10 mouse cellular contexts compared by ENCODE assay signal in genomic region chr12:83286496-83287492, GRCm38 (mm10).
DNase-seq lines count a peak whose midpoint lies in the region; ATAC-seq and TF ChIP-seq lines count a peak whose summit lies in the region.
"Had no signal": no experiment of that assay in that cellular context is flagged by ENCODE, and none has a peak within 500 bp of the region (broad histone marks: within the 10 kb centered on the region; RNA-seq: fewer than 3 reads in every experiment).

No protein-coding gene starts in this region.

- 0 out of 2 replicates have a peak overlapping the region, but pooled peaks have one; percentile 24 for H3K9ac ChIP-seq in heart, embryonic 13.5 days
- no peak overlapping the region for H3K9ac ChIP-seq in embryonic facial prominence, embryonic 11.5 days (replicated peaks; ENCODE audit: low read length)
- H3K9ac ChIP-seq in intestine, embryonic 15.5 days, result no peak overlapping the region
- H3K9ac ChIP-seq in midbrain, postnatal 0 days (replicated peaks; ENCODE audit: low read length, poor library complexity, severe bottlenecking), result no peak overlapping the region
- no peak overlapping the region for H3K9ac ChIP-seq in liver, postnatal 0 days (replicated peaks)
- H3K9ac ChIP-seq: embryonic facial prominence, embryonic 12.5 days; limb, embryonic 15.5 days had no signal

- ATAC-seq in heart, embryonic 13.5 days (ENCODE audit: extremely low read depth, insufficient number of reproducible peaks, low FRiP score, low TSS enrichment), result no peak
- 0 out of 2 replicates have a peak, but pooled peaks have one; percentile 23 for ATAC-seq in embryonic facial prominence, embryonic 11.5 days (replicated peaks; ENCODE audit: insufficient number of reproducible peaks, low FRiP score, low TSS enrichment, low read depth)
- peak; percentile 55 for ATAC-seq in intestine, embryonic 15.5 days
- ATAC-seq in midbrain, postnatal 0 days (ENCODE audit: low FRiP score), result no peak
- no peak for ATAC-seq in liver, postnatal 0 days

- H3K4me2 ChIP-seq in heart, embryonic 13.5 days, result no peak overlapping the region
- no peak overlapping the region for H3K4me2 ChIP-seq in embryonic facial prominence, embryonic 11.5 days (ENCODE audit: low read depth, low read length)
- no peak overlapping the region for H3K4me2 ChIP-seq in intestine, embryonic 15.5 days (replicated peaks)
- H3K4me2 ChIP-seq in midbrain, postnatal 0 days (ENCODE audit: low read depth, low read length, poor library complexity, severe bottlenecking), result no peak overlapping the region
- no peak overlapping the region for H3K4me2 ChIP-seq in liver, postnatal 0 days (ENCODE audit: low read depth, low read length)
- H3K4me2 ChIP-seq: embryonic facial prominence, embryonic 12.5 days; limb, embryonic 15.5 days had no signal

- peaks cover 14% of the 10 kb centered on the region for H3K36me3 ChIP-seq in heart, embryonic 13.5 days
- no peaks in the 10 kb centered on the region for H3K36me3 ChIP-seq in embryonic facial prominence, embryonic 11.5 days (replicated peaks; ENCODE audit: control insufficient read depth, insufficient read depth, low read depth, low read length)
- H3K36me3 ChIP-seq in intestine, embryonic 15.5 days, result no peaks in the 10 kb centered on the region
- no peaks in the 10 kb centered on the region for H3K36me3 ChIP-seq in midbrain, postnatal 0 days (ENCODE audit: insufficient read depth, low read length)
- H3K36me3 ChIP-seq in liver, postnatal 0 days (replicated peaks; ENCODE audit: insufficient read depth, low read length), result no peaks in the 10 kb centered on the region
- H3K36me3 ChIP-seq: embryonic facial prominence, embryonic 12.5 days; limb, embryonic 15.5 days had no signal

- intact Hi-C loops in heart, postnatal 14 days (cut with DNase I), result no loop called here

- no peaks in the 10 kb centered on the region for H3K9me3 ChIP-seq in heart, embryonic 13.5 days
- no peaks in the 10 kb centered on the region for H3K9me3 ChIP-seq in embryonic facial prominence, embryonic 11.5 days (replicated peaks; ENCODE audit: control insufficient read depth, low read length)
- H3K9me3 ChIP-seq in intestine, embryonic 15.5 days, result no peaks in the 10 kb centered on the region
- no peaks in the 10 kb centered on the region for H3K9me3 ChIP-seq in midbrain, postnatal 0 days (ENCODE audit: low read length)
- peaks cover 3% of the 10 kb centered on the region; the same call in 1 of the 2 replicates for H3K9me3 ChIP-seq in liver, postnatal 0 days (ENCODE audit: low read length)
- H3K9me3 ChIP-seq: embryonic facial prominence, embryonic 12.5 days; limb, embryonic 15.5 days had no signal

- no peak for TF ChIP-seq EP300 in liver, postnatal 0 days (IDR thresholded peaks at IDR 0.05; ENCODE audit: low read depth)

- WGBS in heart, embryonic 13.5 days, result 71% methylated on average over 17 of the region's 17 CpGs
- 57% methylated on average over 17 of the region's 17 CpGs for WGBS in embryonic facial prominence, embryonic 11.5 days
- WGBS in intestine, embryonic 15.5 days, result 70% methylated on average over 17 of the region's 17 CpGs
- WGBS in midbrain, postnatal 0 days, result 49% methylated on average over 17 of the region's 17 CpGs
- WGBS in liver, postnatal 0 days (ENCODE audit: insufficient replicate concordance), result 76% methylated on average over 17 of the region's 17 CpGs

- TF ChIP-seq CTCF in midbrain, postnatal 0 days (IDR thresholded peaks at IDR 0.05), result no peak
- no peak for TF ChIP-seq CTCF in liver, postnatal 0 days (IDR thresholded peaks at IDR 0.05; ENCODE audit: low read depth)

- no peak overlapping the region for H3K4me3 ChIP-seq in heart, embryonic 13.5 days
- H3K4me3 ChIP-seq in embryonic facial prominence, embryonic 11.5 days (ENCODE audit: low read depth, low read length), result no peak overlapping the region
- H3K4me3 ChIP-seq in intestine, embryonic 15.5 days (replicated peaks), result no peak overlapping the region
- H3K4me3 ChIP-seq in midbrain, postnatal 0 days (ENCODE audit: low read depth, low read length), result no peak overlapping the region
- H3K4me3 ChIP-seq in liver, postnatal 0 days (ENCODE audit: low read depth, low read length), result no peak overlapping the region
- H3K4me3 ChIP-seq: embryonic facial prominence, embryonic 12.5 days; limb, embryonic 15.5 days had no signal

- no peaks in the 10 kb centered on the region for H3K27me3 ChIP-seq in heart, embryonic 13.5 days (replicated peaks)
- no peaks in the 10 kb centered on the region for H3K27me3 ChIP-seq in embryonic facial prominence, embryonic 11.5 days (ENCODE audit: control insufficient read depth, insufficient read depth, low read length)
- no peaks in the 10 kb centered on the region for H3K27me3 ChIP-seq in intestine, embryonic 15.5 days (replicated peaks)
- no peaks in the 10 kb centered on the region for H3K27me3 ChIP-seq in midbrain, postnatal 0 days (ENCODE audit: insufficient read depth, low read length)
- H3K27me3 ChIP-seq in liver, postnatal 0 days (ENCODE audit: insufficient read depth, low read length), result no peaks in the 10 kb centered on the region
- H3K27me3 ChIP-seq: embryonic facial prominence, embryonic 12.5 days; limb, embryonic 15.5 days had no signal

- no peak overlapping the region for H3K27ac ChIP-seq in heart, embryonic 13.5 days (replicated peaks)
- H3K27ac ChIP-seq in embryonic facial prominence, embryonic 11.5 days (replicated peaks; ENCODE audit: low read depth, low read length), result no peak overlapping the region
- no peak overlapping the region for H3K27ac ChIP-seq in intestine, embryonic 15.5 days
- no peak overlapping the region for H3K27ac ChIP-seq in midbrain, postnatal 0 days (ENCODE audit: low read depth, low read length)
- no peak overlapping the region for H3K27ac ChIP-seq in liver, postnatal 0 days (ENCODE audit: low read depth)
- H3K27ac ChIP-seq: embryonic facial prominence, embryonic 12.5 days; limb, embryonic 15.5 days had no signal

- peaks cover 24% of the 10 kb centered on the region for H3K4me1 ChIP-seq in heart, embryonic 13.5 days
- no peaks in the 10 kb centered on the region for H3K4me1 ChIP-seq in embryonic facial prominence, embryonic 11.5 days (ENCODE audit: control insufficient read depth, insufficient read depth, low read length)
- H3K4me1 ChIP-seq in intestine, embryonic 15.5 days (replicated peaks), result no peaks in the 10 kb centered on the region
- peaks cover 8% of the 10 kb centered on the region; the same call in 1 of the 2 replicates for H3K4me1 ChIP-seq in midbrain, postnatal 0 days (ENCODE audit: insufficient read depth, low read length)
- no peaks in the 10 kb centered on the region for H3K4me1 ChIP-seq in liver, postnatal 0 days (ENCODE audit: insufficient read depth)
- H3K4me1 ChIP-seq: embryonic facial prominence, embryonic 12.5 days had no signal

- DNase-seq in heart, postnatal 14 days, result no peak
- DNase-seq in embryonic facial prominence, embryonic 11.5 days (ENCODE audit: low spot score), result no peak
- DNase-seq in midbrain, postnatal 0 days (ENCODE audit: low spot score), result peak; percentile 33
- no peak for DNase-seq in adrenal gland, postnatal 36 days
- no peak for DNase-seq in liver, postnatal 0 days
- no peak for DNase-seq in thymus, postnatal 10 days (ENCODE audit: low spot score in 2 of 2)

Comparison
In these comparisons a context has a peak if more than half of its experiments do, and no peak if none do; other contexts are left out.
1. ATAC-seq: peak in embryonic facial prominence, embryonic 11.5 days (single experiment) and intestine, embryonic 15.5 days (single experiment); none in heart, embryonic 13.5 days (single experiment), midbrain, postnatal 0 days (single experiment) and liver, postnatal 0 days (single experiment).